Mouse (Mus musculus): ENCODE results near the gene Ctnnd2.

DNA sequence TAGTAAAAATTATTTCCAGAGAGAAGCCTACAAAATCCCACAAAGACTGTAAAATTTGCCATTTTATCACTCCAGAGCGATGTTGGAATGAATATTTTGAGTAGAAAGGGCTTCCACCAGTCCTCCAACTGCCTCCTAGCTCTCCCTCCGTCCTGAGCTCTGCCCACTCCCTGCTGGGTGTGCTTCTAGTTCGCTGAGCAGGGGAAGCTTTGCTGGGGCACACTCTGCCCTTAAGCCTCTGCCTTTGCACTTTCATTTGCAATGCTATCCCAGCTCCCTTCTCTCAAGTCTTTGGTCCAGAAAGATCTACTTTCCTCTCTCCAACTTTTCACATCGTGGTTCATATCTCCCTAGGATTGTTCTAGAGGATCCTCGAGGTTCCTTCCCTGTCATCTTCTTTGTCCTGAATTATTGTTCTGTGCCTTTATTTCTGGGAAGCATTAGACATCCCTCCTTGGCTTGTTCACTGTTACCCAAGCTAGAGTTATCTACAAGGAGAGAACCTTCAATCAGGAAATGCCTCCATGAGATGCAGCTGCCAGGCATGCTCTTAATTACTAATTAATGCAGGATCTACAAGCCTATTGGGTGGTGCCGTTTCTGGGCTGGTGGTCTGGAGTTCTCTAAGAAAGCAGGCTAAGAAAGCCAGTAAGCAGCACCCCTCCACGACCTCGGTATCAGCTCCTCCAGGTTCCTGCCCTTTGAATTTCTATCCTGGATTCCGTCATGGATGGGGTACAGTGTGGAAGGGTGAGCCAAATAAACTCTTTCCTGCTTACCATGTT, 288.1 kb downstream of the Ctnnd2 start:
- TF ChIP-seq CTCF (IDR thresholded peaks at IDR 0.05) (no peak), EP300 (IDR thresholded peaks at IDR 0.05) (no peak)

All from lung, postnatal 0 days (tissue).